Mouse (Mus musculus): ENCODE results near the gene Kiss1r. TPM values are rescaled to one million over a fixed set of nuclear protein-coding genes. Genes with fewer than 3 reads are reported as not detected.

The Kiss1r gene
- polyA plus RNA-seq, 1 experiment from 2014 or later, result 0.35 TPM

GRCm38 (mm10) chr10:79927324-79928029 lies 10.7 kb downstream of the Kiss1r start:
- Histone ChIP-seq H3K27ac (peak overlapping the region; percentile 88), H3K36me3 (peaks cover 26% of the 10 kb centered on the region), H3K27me3 (replicated peaks) (peaks cover 14% of the 10 kb centered on the region), H3K9ac (peak overlapping the region; percentile 84), H3K4me3 (peak overlapping the region; percentile 85), H3K4me1 (peaks cover 73% of the 10 kb centered on the region), H3K9me3 (replicated peaks) (no peaks in the 10 kb centered on the region), H3K4me2 (peak overlapping the region; percentile 96)
- ATAC-seq, result peak; percentile 41
- WGBS (ENCODE audit: insufficient replicate concordance), result under 1% methylated on average over 54 of the region's 54 CpGs

- no peaks in the 10 kb centered on the region for H3K9me3 ChIP-seq (replicated peaks)
- peak overlapping the region; percentile 96 for H3K4me2 ChIP-seq
- peak overlapping the region; percentile 84 for H3K9ac ChIP-seq
- peaks cover 7% of the 10 kb centered on the region for H3K27me3 ChIP-seq (replicated peaks)
- H3K4me3 ChIP-seq, result peak overlapping the region; percentile 85
- no peak for ATAC-seq
- H3K36me3 ChIP-seq, result peaks cover 32% of the 10 kb centered on the region
- peaks cover 80% of the 10 kb centered on the region for H3K4me1 ChIP-seq
- 3% methylated on average over 29 of the region's 29 CpGs for WGBS (ENCODE audit: insufficient replicate concordance)
- H3K27ac ChIP-seq, result peak overlapping the region; percentile 88
These were observed 11.4 kb downstream of the Kiss1r start for GRCm38 (mm10) chr10:79928030-79928694.

- peaks cover 81% of the 10 kb centered on the region for H3K4me1 ChIP-seq
- H3K27ac ChIP-seq, result peak overlapping the region; percentile 88
- H3K4me2 ChIP-seq, result peak overlapping the region; percentile 96
- H3K27me3 ChIP-seq (replicated peaks), result 0 out of 2 replicates have a peak, but pooled peaks cover under 1% of the 10 kb centered on the region
- peak overlapping the region; percentile 85 for H3K4me3 ChIP-seq
- H3K9me3 ChIP-seq (replicated peaks), result no peaks in the 10 kb centered on the region
- 28% methylated on average over 9 of the region's 9 CpGs for WGBS (ENCODE audit: insufficient replicate concordance)
- peak overlapping the region; percentile 84 for H3K9ac ChIP-seq
- ATAC-seq, result no peak
- H3K36me3 ChIP-seq, result peaks cover 41% of the 10 kb centered on the region
These were observed 12.3 kb downstream of the Kiss1r start for GRCm38 (mm10) chr10:79928907-79929701.

GRCm38 (mm10) chr10:79929967-79930825 lies 13.4 kb downstream of the Kiss1r start:
- no peak overlapping the region for H3K4me3 ChIP-seq
- peaks cover 86% of the 10 kb centered on the region for H3K4me1 ChIP-seq
- peak overlapping the region; percentile 96 for H3K4me2 ChIP-seq
- no peaks in the 10 kb centered on the region for H3K27me3 ChIP-seq (replicated peaks)
- ATAC-seq, result no peak
- peak overlapping the region; percentile 88 for H3K27ac ChIP-seq
- H3K36me3 ChIP-seq, result peaks cover 51% of the 10 kb centered on the region
- H3K9me3 ChIP-seq (replicated peaks), result no peaks in the 10 kb centered on the region
- 86% methylated on average over 18 of the region's 18 CpGs for WGBS (ENCODE audit: insufficient replicate concordance)
- no peak overlapping the region for H3K9ac ChIP-seq

GRCm38 (mm10) chr10:79930826-79931186 lies 14.0 kb downstream of the Kiss1r start:
- H3K27me3 ChIP-seq (replicated peaks), result no peaks in the 10 kb centered on the region
- WGBS (ENCODE audit: insufficient replicate concordance), result 84% methylated on average over 16 of the region's 16 CpGs
- no peak overlapping the region for H3K9ac ChIP-seq
- H3K36me3 ChIP-seq, result peaks cover 57% of the 10 kb centered on the region
- ATAC-seq, result no peak
- peaks cover 88% of the 10 kb centered on the region for H3K4me1 ChIP-seq
- no peak overlapping the region for H3K4me3 ChIP-seq
- 0 out of 2 replicates have a peak overlapping the region, but pooled peaks have one; percentile 96 for H3K4me2 ChIP-seq
- H3K27ac ChIP-seq, result no peak overlapping the region
- H3K9me3 ChIP-seq (replicated peaks), result no peaks in the 10 kb centered on the region

GRCm38 (mm10) chr10:79931797-79932196 lies 15.0 kb downstream of the Kiss1r start:
- no peak overlapping the region for H3K9ac ChIP-seq
- H3K4me2 ChIP-seq, result 0 out of 2 replicates have a peak overlapping the region, but pooled peaks have one; percentile 2
- no peak overlapping the region for H3K27ac ChIP-seq
- no peak overlapping the region for H3K4me3 ChIP-seq
- H3K27me3 ChIP-seq (replicated peaks), result no peaks in the 10 kb centered on the region
- H3K36me3 ChIP-seq, result peaks cover 65% of the 10 kb centered on the region
- no peak for ATAC-seq
- WGBS (ENCODE audit: insufficient replicate concordance), result 75% methylated on average over 9 of the region's 9 CpGs
- peaks cover 89% of the 10 kb centered on the region for H3K4me1 ChIP-seq
- H3K9me3 ChIP-seq (replicated peaks), result no peaks in the 10 kb centered on the region

- Histone ChIP-seq H3K4me1 (peaks cover 98% of the 10 kb centered on the region), H3K27ac (peak overlapping the region; percentile 18; the same call in 1 of the 2 replicates), H3K4me2 (peak overlapping the region; percentile 26; the same call in 1 of the 2 replicates), H3K27me3 (replicated peaks) (no peaks in the 10 kb centered on the region), H3K9ac (no peak overlapping the region), H3K4me3 (no peak overlapping the region), H3K36me3 (peaks cover 73% of the 10 kb centered on the region), H3K9me3 (replicated peaks) (no peaks in the 10 kb centered on the region)
- WGBS (ENCODE audit: insufficient replicate concordance), result 55% methylated on average over 8 of the region's 8 CpGs
- no peak for ATAC-seq
These were observed 16.0 kb downstream of the Kiss1r start for GRCm38 (mm10) chr10:79932736-79933135.

GRCm38 (mm10) chr10:79933145-79933679 lies 16.4 kb downstream of the Kiss1r start:
- H3K9me3 ChIP-seq (replicated peaks), result no peaks in the 10 kb centered on the region
- no peak for ATAC-seq
- H3K27me3 ChIP-seq (replicated peaks), result no peaks in the 10 kb centered on the region
- peaks cover 78% of the 10 kb centered on the region for H3K36me3 ChIP-seq
- no peak overlapping the region for H3K4me3 ChIP-seq
- 0 out of 2 replicates have a peak overlapping the region, but pooled peaks have one; percentile 4 for H3K9ac ChIP-seq
- H3K4me2 ChIP-seq, result 0 out of 2 replicates have a peak overlapping the region, but pooled peaks have one; percentile 26
- 69% methylated on average over 9 of the region's 9 CpGs for WGBS (ENCODE audit: insufficient replicate concordance)
- H3K4me1 ChIP-seq, result peaks cover 98% of the 10 kb centered on the region
- H3K27ac ChIP-seq, result 0 out of 2 replicates have a peak overlapping the region, but pooled peaks have one; percentile 18

GRCm38 (mm10) chr10:79933861-79934260 lies 17.1 kb downstream of the Kiss1r start:
- no peak for ATAC-seq
- no peaks in the 10 kb centered on the region for H3K9me3 ChIP-seq (replicated peaks)
- H3K4me3 ChIP-seq, result no peak overlapping the region
- H3K9ac ChIP-seq, result 0 out of 2 replicates have a peak overlapping the region, but pooled peaks have one; percentile 4
- H3K4me2 ChIP-seq, result 0 out of 2 replicates have a peak overlapping the region, but pooled peaks have one; percentile 6
- peaks cover 82% of the 10 kb centered on the region for H3K36me3 ChIP-seq
- 0 out of 2 replicates have a peak overlapping the region, but pooled peaks have one; percentile 18 for H3K27ac ChIP-seq
- 72% methylated on average over 6 of the region's 6 CpGs for WGBS (ENCODE audit: insufficient replicate concordance)
- peaks cover 98% of the 10 kb centered on the region for H3K4me1 ChIP-seq
- H3K27me3 ChIP-seq (replicated peaks), result no peaks in the 10 kb centered on the region

GRCm38 (mm10) chr10:79934272-79934721 lies 17.5 kb downstream of the Kiss1r start:
- Histone ChIP-seq H3K27me3 (replicated peaks) (no peaks in the 10 kb centered on the region), H3K4me1 (peaks cover 98% of the 10 kb centered on the region), H3K4me3 (no peak overlapping the region), H3K9me3 (replicated peaks) (no peaks in the 10 kb centered on the region), H3K36me3 (peaks cover 83% of the 10 kb centered on the region), H3K27ac (peak overlapping the region; percentile 29; the same call in 1 of the 2 replicates), H3K4me2 (peak overlapping the region; percentile 6; the same call in 1 of the 2 replicates), H3K9ac (no peak overlapping the region)
- 65% methylated on average over 13 of the region's 13 CpGs for WGBS (ENCODE audit: insufficient replicate concordance)
- no peak for ATAC-seq
